ENCODE assay signal across 8 mouse cellular contexts in genomic region chrX:74244614-74245083, GRCm38 (mm10). TPM values are rescaled to one million over a fixed set of nuclear protein-coding genes. Genes with fewer than 3 reads are reported as not detected.
A peak's percentile ranks its signal among the peaks of the same experiment; 100 is the strongest.
DNase-seq lines count a peak whose midpoint lies in the region; ATAC-seq lines count a peak whose summit lies in the region.

No protein-coding gene starts in this region.

- H3K9ac ChIP-seq in forebrain, embryonic 12.5 days, result peak overlapping the region; percentile 68
- H3K9ac ChIP-seq in limb, embryonic 12.5 days (replicated peaks), result peak overlapping the region; percentile 80
- H3K9ac ChIP-seq in midbrain, embryonic 12.5 days (replicated peaks), result peak overlapping the region; percentile 77

- 24% methylated on average over 2 of the region's 3 CpGs for WGBS in forebrain, embryonic 12.5 days
- 50% methylated on average over 3 of the region's 3 CpGs for WGBS in limb, embryonic 12.5 days
- WGBS in midbrain, embryonic 12.5 days, result 28% methylated on average over 3 of the region's 3 CpGs

- H3K27me3 ChIP-seq in forebrain, embryonic 12.5 days, result no peaks in the 10 kb centered on the region
- no peaks in the 10 kb centered on the region for H3K27me3 ChIP-seq in limb, embryonic 12.5 days
- no peaks in the 10 kb centered on the region for H3K27me3 ChIP-seq in midbrain, embryonic 12.5 days

- peak; percentile 19 for DNase-seq in cerebellum, adult 9-10 months
- DNase-seq in cerebellum, adult 18-20 months, result no peak
- peak; percentile 66 for DNase-seq in ZHBTc4 (ENCODE audit: low read depth, low spot score)
- peak; percentile 65 for DNase-seq in heart, postnatal 4 days
- DNase-seq in thymus, postnatal 10 days (ENCODE audit: low spot score in 2 of 2), result peak; percentile 55 to 57

- H3K4me1 ChIP-seq in forebrain, embryonic 12.5 days, result peaks cover 18% of the 10 kb centered on the region
- H3K4me1 ChIP-seq in limb, embryonic 12.5 days (replicated peaks), result peaks cover 11% of the 10 kb centered on the region; the same call in 1 of the 2 replicates
- peaks cover 4% of the 10 kb centered on the region; the same call in 1 of the 2 replicates for H3K4me1 ChIP-seq in midbrain, embryonic 12.5 days

- H3K4me3 ChIP-seq in forebrain, embryonic 12.5 days (replicated peaks), result peak overlapping the region; percentile 56
- H3K4me3 ChIP-seq in limb, embryonic 12.5 days (replicated peaks), result peak overlapping the region; percentile 57
- peak overlapping the region; percentile 61 for H3K4me3 ChIP-seq in midbrain, embryonic 12.5 days

- ATAC-seq in forebrain, embryonic 12.5 days (ENCODE audit: low FRiP score), result peak; percentile 33
- ATAC-seq in limb, embryonic 12.5 days (ENCODE audit: insufficient number of reproducible peaks, insufficient read depth, low FRiP score, low TSS enrichment, low read depth), result peak; percentile 60
- peak; percentile 32 for ATAC-seq in midbrain, embryonic 12.5 days (ENCODE audit: low FRiP score, low read depth)

- peak overlapping the region; percentile 65 for H3K4me2 ChIP-seq in forebrain, embryonic 12.5 days
- H3K4me2 ChIP-seq in limb, embryonic 12.5 days, result peak overlapping the region; percentile 63
- peak overlapping the region; percentile 65 for H3K4me2 ChIP-seq in midbrain, embryonic 12.5 days (replicated peaks)

- H3K9me3 ChIP-seq in forebrain, embryonic 12.5 days, result no peaks in the 10 kb centered on the region
- no peaks in the 10 kb centered on the region for H3K9me3 ChIP-seq in limb, embryonic 12.5 days
- no peaks in the 10 kb centered on the region for H3K9me3 ChIP-seq in midbrain, embryonic 12.5 days

- H3K27ac ChIP-seq in forebrain, embryonic 12.5 days, result peak overlapping the region; percentile 89; the same call in 1 of the 2 replicates
- H3K27ac ChIP-seq in limb, embryonic 12.5 days, result peak overlapping the region; percentile 91
- peak overlapping the region; percentile 91 for H3K27ac ChIP-seq in midbrain, embryonic 12.5 days (replicated peaks)

- peaks cover 37% of the 10 kb centered on the region for H3K36me3 ChIP-seq in forebrain, embryonic 12.5 days (replicated peaks)
- H3K36me3 ChIP-seq in limb, embryonic 12.5 days, result peaks cover 39% of the 10 kb centered on the region
- H3K36me3 ChIP-seq in midbrain, embryonic 12.5 days, result peaks cover 36% of the 10 kb centered on the region

RNA-seq across cellular contexts. Expression of gene Flna, which starts 5.0 kb away (rescaled TPM):
- polyA plus RNA-seq in forebrain, embryonic 12.5 days (2016; fragmentation: Nextera tagmentation; extraction: Ambion mirVana), result 198 and 216 TPM in 2 replicates
- total RNA-seq in heart, postnatal 4 days (2021), result 100 to 1,000 TPM; 375 to 378 TPM
- 311 and 345 TPM in 2 replicates for polyA plus RNA-seq in limb, embryonic 12.5 days (2016; fragmentation: Nextera tagmentation; extraction: Ambion mirVana)
- 210 and 233 TPM in 2 replicates for polyA plus RNA-seq in midbrain, embryonic 12.5 days (2016; fragmentation: Nextera tagmentation; extraction: Ambion mirVana)

RNA-seq across cellular contexts. Expression of gene Emd, which starts 9.8 kb away (rescaled TPM):
- polyA plus RNA-seq in forebrain, embryonic 12.5 days (2016; fragmentation: Nextera tagmentation; extraction: Ambion mirVana), result 20.5 and 23.5 TPM in 2 replicates
- 10 to 100 TPM; 57.6 to 61.6 TPM for total RNA-seq in heart, postnatal 4 days (2021)
- 21.3 and 25.4 TPM in 2 replicates for polyA plus RNA-seq in limb, embryonic 12.5 days (2016; fragmentation: Nextera tagmentation; extraction: Ambion mirVana)
- polyA plus RNA-seq in midbrain, embryonic 12.5 days (2016; fragmentation: Nextera tagmentation; extraction: Ambion mirVana), result 15.4 and 18.9 TPM in 2 replicates

RNA-seq across cellular contexts. Expression of gene Rpl10, which starts 26.0 kb away (rescaled TPM):
- polyA plus RNA-seq in forebrain, embryonic 12.5 days (2016; fragmentation: Nextera tagmentation; extraction: Ambion mirVana), result 555 and 564 TPM in 2 replicates
- 100 to 1,000 TPM; 297 to 347 TPM for total RNA-seq in heart, postnatal 4 days (2021)
- polyA plus RNA-seq in limb, embryonic 12.5 days (2016; fragmentation: Nextera tagmentation; extraction: Ambion mirVana), result 787 and 794 TPM in 2 replicates
- polyA plus RNA-seq in midbrain, embryonic 12.5 days (2016; fragmentation: Nextera tagmentation; extraction: Ambion mirVana), result 521 and 544 TPM in 2 replicates

RNA-seq across cellular contexts. Expression of gene Taz, which starts 37.1 kb away (rescaled TPM):
- polyA plus RNA-seq in forebrain, embryonic 12.5 days (2016; fragmentation: Nextera tagmentation; extraction: Ambion mirVana), result 81.6 and 84.3 TPM in 2 replicates
- 10 to 100 TPM; 39.3 to 46.4 TPM for total RNA-seq in heart, postnatal 4 days (2021)
- 90.9 and 94.9 TPM in 2 replicates for polyA plus RNA-seq in limb, embryonic 12.5 days (2016; fragmentation: Nextera tagmentation; extraction: Ambion mirVana)
- 88.4 and 92.9 TPM in 2 replicates for polyA plus RNA-seq in midbrain, embryonic 12.5 days (2016; fragmentation: Nextera tagmentation; extraction: Ambion mirVana)

RNA-seq across cellular contexts. Expression of gene Dnase1l1, which starts 37.5 kb away (rescaled TPM):
- polyA plus RNA-seq in forebrain, embryonic 12.5 days (2016; fragmentation: Nextera tagmentation; extraction: Ambion mirVana), result 5.0 TPM in 2 replicates
- 10 to 100 TPM; 11.7 to 12.5 TPM for total RNA-seq in heart, postnatal 4 days (2021)
- 9.9 and 11.6 TPM in 2 replicates for polyA plus RNA-seq in limb, embryonic 12.5 days (2016; fragmentation: Nextera tagmentation; extraction: Ambion mirVana)
- 4.6 and 5.3 TPM in 2 replicates for polyA plus RNA-seq in midbrain, embryonic 12.5 days (2016; fragmentation: Nextera tagmentation; extraction: Ambion mirVana)

Comparison
In these comparisons a context has a peak if more than half of its experiments do, and no peak if none do; other contexts are left out.
1. DNase-seq: peak in cerebellum, adult 9-10 months (single experiment), ZHBTc4 (single experiment), heart, postnatal 4 days (single experiment) and thymus, postnatal 10 days (2 of 2); none in cerebellum, adult 18-20 months (0 of 2).
2. Peak in every context shown above with its lines, with median percentiles within 50 percentile points of each other: ATAC-seq, H3K27ac ChIP-seq, H3K4me2 ChIP-seq, H3K4me3 ChIP-seq and H3K9ac ChIP-seq.